Mouse (Mus musculus) heart, postnatal 0 days (tissue): ENCODE measurements around the gene Slc7a15. TPM values are rescaled to one million over a fixed set of nuclear protein-coding genes. Genes with fewer than 3 reads are reported as not detected.
"Not testable (repeated sequence)": the region's sequence is repeated elsewhere in the genome, so short reads cannot be mapped to it uniquely, and the experiment has no call there.

Experiments
- ATAC-seq: fragments of 200-750 bp; cut with Nextera tagmentation; 2 replicates; pipeline ENCODE4 v1.8.0; 2017; ENCODE audit warnings: low read depth, moderate number of reproducible peaks, moderate library complexity; ENCODE audit not compliant: insufficient read depth
- DNase-seq: peaks from one replicate; pipeline ENCODE4 v3.0.0-alpha.2; 2016; ENCODE audit warnings: low spot score
- H3K27ac ChIP-seq: fragments of 300-500 bp; sonication (generic); 2 replicates; pipeline ENCODE4 v1.5.1; 2014; ENCODE audit warnings: low read depth, mild to moderate bottlenecking
- H3K27me3 ChIP-seq: fragments of 300-500 bp; sonication (generic); 2 replicates; pipeline ENCODE4 v1.6.1; 2014; ENCODE audit warnings: low read length, mixed read lengths; ENCODE audit not compliant: control insufficient read depth, insufficient read depth
- H3K36me3 ChIP-seq: fragments of 300-500 bp; sonication (generic); replicated peaks from 2 replicates; pipeline ENCODE4 v1.6.1; 2014; ENCODE audit warnings: low read length, mixed read lengths; ENCODE audit not compliant: control insufficient read depth, insufficient read depth
- H3K4me1 ChIP-seq: fragments of 300-500 bp; sonication (generic); 2 replicates; pipeline ENCODE4 v1.6.1; 2014; ENCODE audit warnings: antibody characterized with exemption; ENCODE audit not compliant: control insufficient read depth, insufficient read depth
- H3K4me2 ChIP-seq: fragments of 300-500 bp; sonication (generic); 2 replicates; pipeline ENCODE4 v1.6.1; 2014; ENCODE audit warnings: low read depth, mild to moderate bottlenecking, low read length, moderate library complexity
- H3K4me3 ChIP-seq: fragments of 300-500 bp; sonication (generic); 2 replicates; pipeline ENCODE4 v1.5.1; 2014; ENCODE audit warnings: low read depth, low read length
- H3K9ac ChIP-seq: fragments of 300-500 bp; sonication (generic); replicated peaks from 2 replicates; pipeline ENCODE4 v1.6.1; 2014; ENCODE audit warnings: low read depth, low read length, mixed read lengths
- H3K9me3 ChIP-seq: fragments of 300-500 bp; sonication (generic); replicated peaks from 2 replicates; pipeline ENCODE4 v1.6.1; 2016; ENCODE audit warnings: low read length; ENCODE audit not compliant: control insufficient read depth
- CTCF ChIP-seq: IDR thresholded peaks from 2 replicates; pipeline ENCODE4 v1.5.1; 2016; ENCODE audit warnings: antibody characterized with exemption, control low read depth, low read depth
- EP300 ChIP-seq: IDR thresholded peaks from 2 replicates; pipeline ENCODE4 v1.6.1; 2016; ENCODE audit warnings: antibody characterized with exemption, low read depth
- WGBS: fragments of 180-500 bp; shearing (Covaris S2); extraction: QIAGEN DNeasy Blood & Tissue Kit; methylation state at CpG from one replicate; pipeline ENCODE4 v1.1.7; 2014; 5-methylcytosine and 5-hydroxymethylcytosine counted together
- polyA plus RNA-seq: library from polyadenylated mRNA; unstranded; fragments of >200 nt; fragmentation: Nextera tagmentation; extraction: Ambion mirVana; gene quantifications from 2 replicates; pipeline ENCODE4 v1.2.1, GENCODE M21; 2015
- total RNA-seq: library from RNA; depleted of rRNA; stranded (reverse); fragments of >200 nt; gene quantifications from 2 replicates; pipeline ENCODE4 v1.2.3, GENCODE M21; 2014; ENCODE audit warnings: low replicate concordance

Gene Slc7a15
- total and polyA plus RNA-seq, 2 experiments from 2014 or later = 0.05 TPM; not detected in 1

- Histone ChIP-seq H3K4me1 (no peaks in the 10 kb centered on the region), H3K4me3 (no peak overlapping the region), H3K9ac (no peak overlapping the region), H3K4me2 (no peak overlapping the region), H3K27ac (no peak overlapping the region), H3K36me3 (no peaks in the 10 kb centered on the region), H3K27me3 (no peaks in the 10 kb centered on the region), H3K9me3 (no peaks in the 10 kb centered on the region)
- DNase-seq = no peak
- no peak for ATAC-seq
- TF ChIP-seq EP300 (no peak), CTCF (no peak)
- WGBS = 80% methylated on average over 11 of the region's 11 CpGs
Measured at GRCm38 (mm10) chr12:8573405-8573804, 25.5 kb downstream of the Slc7a15 start.

GRCm38 (mm10) chr12:8571903-8572341, 26.9 kb downstream of the Slc7a15 start:
- H3K36me3 ChIP-seq, H3K4me1 ChIP-seq, DNase-seq, ATAC-seq, H3K4me2 ChIP-seq, H3K27ac ChIP-seq, H3K27me3 ChIP-seq, H3K9me3 ChIP-seq, H3K9ac ChIP-seq, H3K4me3 ChIP-seq: not testable (repeated sequence)
- WGBS = 30% methylated on average over 12 of the region's 12 CpGs

GRCm38 (mm10) chr12:8571287-8571902, 27.5 kb downstream of the Slc7a15 start:
- WGBS = 64% methylated on average over 2 of the region's 2 CpGs
- not testable (repeated sequence) for H3K27ac ChIP-seq, H3K4me2 ChIP-seq, H3K9ac ChIP-seq, H3K36me3 ChIP-seq, H3K27me3 ChIP-seq, H3K4me1 ChIP-seq, H3K4me3 ChIP-seq, DNase-seq, H3K9me3 ChIP-seq, ATAC-seq

GRCm38 (mm10) chr12:8562213-8562612, 36.7 kb downstream of the Slc7a15 start:
- H3K4me3 ChIP-seq, H3K27me3 ChIP-seq, H3K9me3 ChIP-seq, H3K9ac ChIP-seq, H3K27ac ChIP-seq, DNase-seq, H3K4me1 ChIP-seq, ATAC-seq, H3K4me2 ChIP-seq, H3K36me3 ChIP-seq: not testable (repeated sequence)
- WGBS = 82% methylated on average over 8 of the region's 8 CpGs

GRCm38 (mm10) chr12:8559876-8560275, 39.0 kb downstream of the Slc7a15 start:
- not testable (repeated sequence) for H3K9ac ChIP-seq, H3K4me1 ChIP-seq, H3K36me3 ChIP-seq, H3K4me2 ChIP-seq, H3K27me3 ChIP-seq, DNase-seq, H3K4me3 ChIP-seq, ATAC-seq, H3K27ac ChIP-seq, H3K9me3 ChIP-seq
- WGBS = 58% methylated on average over 3 of the region's 3 CpGs

GRCm38 (mm10) chr12:8556189-8556588, 42.7 kb downstream of the Slc7a15 start:
- no peak for DNase-seq

More at GRCm38 (mm10) chr12:8556189-8556588, 42.7 kb downstream of the Slc7a15 start:
- Histone ChIP-seq H3K4me1 (no peaks in the 10 kb centered on the region), H3K4me2 (no peak overlapping the region), H3K9me3 (no peaks in the 10 kb centered on the region), H3K9ac (no peak overlapping the region), H3K4me3 (no peak overlapping the region), H3K36me3 (no peaks in the 10 kb centered on the region), H3K27ac (no peak overlapping the region), H3K27me3 (no peaks in the 10 kb centered on the region)
- TF ChIP-seq CTCF = no peak
- TF ChIP-seq EP300 = no peak
- no peak for ATAC-seq
